Mouse (Mus musculus): ENCODE measurements at regions not wholly inside any gene's neighbourhood (a gene's known extent, or its start where the extent isn't known, plus 50 kb on each side); places are given as distances from the start of the nearest gene placed in this dataset.

GRCm38 (mm10) chr14:97511318-97511717 lies 658.2 kb downstream of the Dach1 start:
- TF ChIP-seq CTCF (IDR thresholded peaks at IDR 0.05; ENCODE audit: low read depth) (no peak), EP300 (IDR thresholded peaks at IDR 0.05; ENCODE audit: low read depth) (no peak)
